Mouse (Mus musculus) brown adipose tissue, adult 24 weeks (tissue): Measurements from ENCODE around the gene Sema3c. TPM values are rescaled to one million over a fixed set of nuclear protein-coding genes. Genes with fewer than 3 reads are reported as not detected.

Experiments
- polyA plus RNA-seq: library from polyadenylated mRNA; stranded (reverse); fragments of >200 nt; gene quantifications from 2 replicates; pipeline ENCODE4 v1.2.4, GENCODE M21; 2012; ENCODE audit not compliant: missing spikeins, insufficient read depth, insufficient read length

The Sema3c gene
- polyA plus RNA-seq, 1 experiment, result 11.1 TPM

Other genes with a start within 250 kb of the Sema3c start
- gene Speer4f2, start 201.1 kb upstream of the Sema3c start, polyA plus RNA-seq, result not detected in 2 replicates
- gene Speer4f1, start 98.2 kb upstream of the Sema3c start, polyA plus RNA-seq, result not detected in 2 replicates